Mouse (Mus musculus) lung, postnatal 25 days (tissue): ENCODE measurements around the gene Gm20388.
A peak's percentile ranks its signal among the peaks of the same experiment; 100 is the strongest.

ENCODE experiments used
- DNase-seq: peaks from one replicate; pipeline ENCODE4 v3.0.0; 2022; ENCODE audit warnings: low spot score

The Gm20388 gene

DNA sequence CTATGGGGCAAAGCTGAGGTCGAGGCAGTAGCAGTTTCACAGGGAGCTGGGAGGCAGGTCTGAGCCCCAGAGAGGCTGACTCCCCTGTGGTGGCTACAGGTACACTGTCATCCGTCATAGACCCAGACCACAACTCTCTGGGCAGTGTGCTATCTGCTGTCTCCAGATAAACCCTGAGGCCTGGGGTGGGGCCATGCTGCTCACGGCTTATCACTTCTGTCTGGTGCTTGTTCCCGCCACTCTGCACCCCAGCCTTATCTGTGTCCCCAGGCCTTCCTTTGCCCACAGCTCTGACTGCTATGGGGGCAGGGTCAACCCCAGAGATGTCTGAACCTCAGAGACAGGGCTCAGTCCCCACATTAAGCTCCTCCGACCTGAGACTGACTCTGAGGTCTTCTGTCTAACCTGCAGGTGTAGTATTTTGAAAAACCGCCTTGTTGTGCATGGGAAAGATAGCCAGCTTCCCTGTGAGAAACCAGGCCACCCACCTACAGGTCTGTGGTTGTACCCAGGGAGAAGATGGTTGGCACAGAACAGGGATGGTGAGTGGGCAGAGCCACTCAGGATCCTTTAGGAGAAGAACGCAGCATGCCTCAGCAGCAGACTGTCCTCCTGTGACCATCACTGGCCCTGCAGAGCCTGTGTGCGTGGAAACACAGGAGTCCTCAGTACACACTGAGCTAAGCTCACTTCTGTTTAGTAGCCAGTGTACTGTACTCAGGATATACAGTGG lies 461.2 kb downstream of the Gm20388 start:
- no peak for DNase-seq

DNA sequence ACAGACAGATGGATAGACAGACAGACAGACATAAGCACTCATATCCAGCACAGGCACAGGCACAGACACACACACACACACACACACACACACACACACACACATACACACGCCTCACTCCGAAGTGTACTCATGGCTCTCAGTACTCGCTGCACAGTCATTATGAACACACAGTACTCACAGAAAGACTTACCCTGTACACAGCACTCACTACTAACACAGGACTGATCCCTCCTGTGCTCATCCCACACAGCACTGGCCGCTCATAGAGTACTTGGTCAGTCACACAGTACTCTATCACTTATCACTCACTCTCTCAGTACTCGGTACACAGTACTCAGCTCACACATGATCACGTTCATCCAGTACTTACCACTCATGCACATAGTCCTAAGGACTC lies 462.0 kb downstream of the Gm20388 start:
- DNase-seq: no peak

DNA sequence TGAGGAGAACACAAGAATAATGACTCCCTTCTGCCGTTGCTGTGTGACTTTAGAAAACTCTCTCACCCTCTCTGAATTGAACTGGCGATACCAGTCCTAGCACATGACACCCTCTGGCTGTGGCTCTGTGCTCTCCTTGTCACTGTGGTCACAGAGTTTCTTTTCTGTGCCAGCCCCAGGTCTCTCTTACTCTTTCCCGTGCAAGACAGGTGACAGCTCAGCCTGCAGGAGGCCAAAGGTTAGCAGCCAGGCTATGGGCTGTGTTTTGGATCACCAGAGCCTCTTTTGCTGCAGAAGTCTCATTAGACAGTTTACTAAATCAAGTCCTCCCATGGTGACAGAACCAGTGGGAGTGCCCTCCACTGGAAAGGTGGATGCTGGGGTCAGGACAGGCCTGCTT lies 463.0 kb downstream of the Gm20388 start:
- DNase-seq: no peak

DNA sequence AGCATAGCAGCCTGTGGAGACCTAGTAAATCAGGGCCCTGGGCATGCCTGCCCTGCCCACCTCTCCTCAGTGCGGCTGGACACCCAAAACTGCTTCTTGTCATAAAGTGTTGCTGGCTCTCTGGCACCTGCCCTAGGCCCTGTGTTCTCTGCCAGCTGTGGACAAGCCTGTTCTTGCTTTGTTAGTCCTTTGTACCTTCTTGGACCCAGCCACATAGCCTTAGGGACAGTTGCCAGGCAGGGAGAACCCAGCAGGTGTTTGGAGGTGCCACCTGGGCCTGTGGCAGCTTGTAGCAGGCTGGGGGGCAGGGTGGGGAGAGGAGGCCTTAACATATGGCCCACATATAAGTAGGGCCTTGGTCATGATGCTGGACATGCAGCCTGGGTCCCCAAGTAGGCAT lies 463.4 kb downstream of the Gm20388 start:
- DNase-seq: no peak

DNA sequence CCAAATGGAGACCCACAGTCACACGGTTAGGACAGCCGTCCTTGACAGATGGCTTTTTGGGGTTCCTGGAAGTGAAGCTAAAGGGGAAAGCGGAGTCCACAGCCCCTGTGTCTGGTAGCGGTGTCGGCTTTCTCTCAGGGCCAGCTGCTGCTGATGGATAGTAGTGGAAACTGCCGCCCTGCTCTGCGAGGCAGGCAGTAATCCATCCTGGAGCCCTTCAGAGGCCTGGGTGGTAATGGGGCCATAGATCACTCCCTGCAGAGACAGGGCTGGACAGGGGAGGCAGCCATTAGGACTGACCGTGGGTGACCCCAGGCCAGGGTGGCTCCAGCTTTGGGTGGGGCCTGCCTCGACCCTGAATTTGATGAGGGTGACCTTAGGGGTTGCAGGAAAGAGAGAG lies 463.9 kb downstream of the Gm20388 start:
- no peak for DNase-seq

DNA sequence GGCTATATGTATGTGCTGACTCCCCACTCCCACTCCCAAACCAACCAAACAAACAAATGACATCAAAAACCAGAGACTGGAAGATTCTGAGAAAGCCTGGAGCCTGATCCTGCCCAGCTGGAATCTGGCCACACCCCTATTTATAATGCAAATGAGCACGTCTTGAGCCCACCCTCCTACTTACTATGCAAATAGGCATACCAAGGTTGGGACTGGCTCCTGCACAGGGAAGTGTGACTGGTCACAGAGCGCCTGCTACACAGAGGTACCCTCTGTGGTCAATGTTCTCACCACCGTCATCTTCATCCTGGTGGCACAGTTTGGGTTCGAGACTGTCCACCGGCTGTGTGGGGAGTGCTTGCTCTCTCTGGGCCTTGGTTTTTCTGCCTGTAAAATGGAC lies 464.5 kb downstream of the Gm20388 start:
- DNase-seq: peak; percentile 65

DNA sequence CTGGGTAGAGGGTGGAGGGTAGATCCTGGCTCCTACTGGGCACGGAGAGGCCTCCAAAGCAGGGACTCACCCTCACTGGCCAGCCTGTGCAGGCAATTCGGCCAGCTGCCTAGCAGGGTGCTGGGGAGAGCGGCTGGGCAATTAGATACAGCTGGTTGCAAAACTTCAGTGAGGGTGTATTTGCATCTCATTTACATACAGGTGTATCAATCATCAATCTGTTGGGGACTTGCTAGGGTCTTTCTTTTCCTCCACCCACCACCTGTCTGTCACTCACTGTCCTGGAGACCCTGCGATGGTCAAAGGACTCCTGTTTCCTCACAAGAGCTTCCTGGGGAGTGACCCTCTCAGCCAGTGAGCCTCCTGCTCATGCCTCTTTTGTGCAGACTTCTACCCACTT lies 465.6 kb downstream of the Gm20388 start:
- DNase-seq: no peak

DNA sequence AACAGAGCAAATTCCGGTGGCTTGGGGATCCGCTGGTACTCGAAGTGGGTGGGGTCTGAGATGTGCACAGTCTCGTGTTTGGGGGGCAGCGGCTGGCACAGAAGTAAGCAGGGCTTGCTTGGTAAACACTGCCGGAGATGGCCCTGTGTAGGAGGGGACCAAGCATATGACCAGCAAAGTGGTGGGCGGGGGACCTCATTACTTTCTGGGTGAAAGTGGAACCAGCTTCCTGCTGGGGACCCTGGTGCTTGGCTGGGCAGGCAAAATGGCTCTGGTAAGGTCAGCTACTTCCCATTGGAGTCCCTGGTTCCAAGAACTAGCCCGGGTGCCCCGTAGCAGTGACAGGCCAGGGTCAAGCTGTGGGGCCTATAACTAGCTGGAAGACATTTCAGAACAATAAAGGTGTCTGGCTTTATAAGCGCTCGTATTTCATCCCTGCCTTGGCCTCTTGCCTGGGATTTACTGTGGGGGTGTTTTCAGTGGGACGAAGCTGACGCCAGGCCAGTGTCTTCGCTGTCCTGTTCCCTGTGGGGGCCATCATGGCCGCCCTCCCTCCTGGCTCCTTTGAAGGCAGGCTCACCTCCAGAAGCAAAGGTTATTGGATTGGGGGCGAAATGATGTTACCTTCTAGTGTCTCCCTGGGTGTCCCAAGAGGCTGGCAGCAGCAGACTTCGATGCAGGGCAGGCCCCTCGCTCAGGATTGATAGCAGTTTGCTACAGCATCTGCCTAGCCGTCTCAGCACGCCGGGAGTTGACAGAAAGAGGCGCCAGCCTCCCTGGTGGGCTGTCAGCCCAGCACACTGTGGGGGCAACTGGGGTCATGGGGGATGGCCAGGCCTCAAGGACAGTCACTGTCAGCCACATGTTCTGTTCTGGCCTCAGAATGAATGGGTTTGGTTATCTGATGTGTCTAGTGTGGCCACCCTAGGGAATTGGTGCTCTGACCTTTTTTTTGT lies 466.5 kb downstream of the Gm20388 start:
- no peak for DNase-seq

DNA sequence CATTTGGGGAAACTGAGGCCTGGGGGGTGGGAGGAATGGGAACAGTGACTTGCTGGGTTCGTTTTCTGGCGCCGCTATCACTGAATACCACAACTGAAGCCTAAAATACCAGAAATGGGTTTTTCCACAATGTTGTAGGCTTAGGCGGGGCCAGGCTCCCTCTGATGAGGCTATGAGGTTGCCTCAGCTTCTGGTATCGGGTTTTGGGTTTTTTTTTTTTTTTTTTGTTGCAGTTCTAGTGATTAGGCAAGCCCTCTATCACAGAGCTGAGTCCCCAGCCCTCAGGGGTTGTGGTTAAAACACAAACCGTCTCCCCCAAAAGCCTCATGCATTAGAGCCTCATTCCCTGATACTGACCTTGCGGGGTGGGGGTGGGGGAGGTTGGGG lies 467.2 kb downstream of the Gm20388 start:
- DNase-seq: no peak

DNA sequence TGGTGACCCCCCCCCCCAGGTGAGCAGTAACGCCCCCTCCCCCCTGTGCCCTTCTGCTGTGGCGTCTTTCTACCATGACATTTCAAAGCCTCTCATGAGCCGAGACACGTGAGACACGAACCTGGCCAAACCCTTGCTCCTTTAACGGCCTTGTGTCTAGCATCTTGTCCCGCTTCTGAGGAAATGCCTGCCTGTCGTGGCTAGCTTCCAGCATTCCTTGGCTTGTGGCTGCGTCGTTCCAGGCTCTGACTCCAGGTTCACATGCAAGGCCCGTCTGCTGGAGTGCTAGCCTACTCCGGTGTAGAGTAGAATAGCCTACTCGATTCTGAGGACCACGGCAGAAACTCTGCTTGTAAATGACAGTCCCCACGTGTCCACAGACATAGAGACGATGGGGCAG lies 467.7 kb downstream of the Gm20388 start:
- peak; percentile 82 for DNase-seq

DNA sequence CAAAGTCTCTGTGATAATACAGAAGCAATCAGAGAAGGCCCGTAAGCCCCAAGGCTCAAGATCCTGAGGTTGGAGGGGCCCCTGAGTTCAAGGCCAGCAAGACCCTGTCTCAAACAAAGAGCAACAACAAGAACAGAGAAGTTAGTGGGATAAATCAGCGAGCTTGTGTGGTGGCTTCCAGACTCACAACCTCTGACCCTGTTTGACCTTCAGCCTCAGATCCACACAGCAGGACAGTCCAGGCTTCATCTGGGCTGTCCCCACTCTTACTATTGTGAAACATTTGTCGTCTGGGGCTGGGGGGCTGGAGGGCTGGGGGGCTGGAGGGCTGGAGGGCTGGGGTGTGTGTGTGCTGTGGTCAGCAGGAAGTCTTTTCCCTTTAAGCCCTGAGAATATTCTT lies 468.4 kb downstream of the Gm20388 start:
- no peak for DNase-seq

DNA sequence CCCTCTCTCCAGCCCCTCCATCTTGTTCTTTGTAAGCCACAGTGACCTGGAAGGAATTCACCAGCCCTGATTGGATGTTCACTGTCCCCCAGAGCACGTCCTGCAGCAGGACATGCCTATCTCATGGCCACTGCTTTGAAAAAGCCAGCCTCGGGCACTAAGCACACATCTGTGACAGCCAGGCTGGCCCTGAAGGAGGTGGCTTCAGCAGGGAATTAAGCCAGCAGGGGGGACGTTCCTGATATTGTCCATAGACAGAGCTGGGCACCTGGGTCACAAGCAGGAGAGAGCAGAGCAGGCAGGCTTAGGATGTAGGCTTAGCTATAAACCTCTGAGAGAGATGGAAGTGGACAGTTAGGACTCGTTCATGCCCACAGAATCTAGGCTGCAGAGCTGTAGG lies 471.2 kb downstream of the Gm20388 start:
- no peak for DNase-seq

DNA sequence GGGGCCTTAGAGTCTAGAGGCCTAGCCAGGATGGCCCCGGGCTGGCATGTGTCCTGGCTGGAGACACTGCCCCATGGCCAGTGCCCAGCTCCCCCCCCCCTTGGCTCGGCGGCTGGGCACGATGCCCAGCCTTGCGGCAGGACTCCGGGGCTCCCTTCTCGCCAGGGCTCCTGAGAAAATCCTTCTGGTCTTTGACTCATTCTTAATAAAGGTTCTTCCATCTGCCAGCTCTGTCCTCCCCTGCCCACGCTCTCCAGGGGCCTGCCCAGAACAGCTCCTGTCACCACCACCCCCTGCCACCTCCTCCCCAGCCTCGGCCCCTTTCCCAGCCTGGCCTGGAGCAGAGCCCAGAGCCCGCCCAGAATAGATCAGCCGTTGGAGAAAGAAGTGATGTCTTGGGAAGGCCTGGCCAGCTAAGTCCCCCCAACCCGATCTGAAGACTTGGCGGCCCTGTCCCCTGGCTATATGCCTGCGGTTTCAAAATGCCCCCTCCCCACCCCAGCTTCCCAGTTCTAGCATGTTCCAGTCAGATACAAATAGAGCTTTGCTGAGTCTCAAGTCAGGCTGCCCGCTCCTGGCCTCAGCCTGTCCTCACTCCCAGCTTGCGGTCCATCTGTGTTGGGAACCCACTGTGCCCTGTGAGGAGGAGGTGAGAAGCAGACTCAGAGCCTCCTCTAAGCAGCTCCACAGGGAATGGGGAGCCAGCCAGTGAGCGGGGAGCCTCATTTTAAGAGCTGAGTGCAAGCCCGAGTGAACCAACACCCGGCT lies 472.0 kb downstream of the Gm20388 start:
- DNase-seq: peak; percentile 80

DNA sequence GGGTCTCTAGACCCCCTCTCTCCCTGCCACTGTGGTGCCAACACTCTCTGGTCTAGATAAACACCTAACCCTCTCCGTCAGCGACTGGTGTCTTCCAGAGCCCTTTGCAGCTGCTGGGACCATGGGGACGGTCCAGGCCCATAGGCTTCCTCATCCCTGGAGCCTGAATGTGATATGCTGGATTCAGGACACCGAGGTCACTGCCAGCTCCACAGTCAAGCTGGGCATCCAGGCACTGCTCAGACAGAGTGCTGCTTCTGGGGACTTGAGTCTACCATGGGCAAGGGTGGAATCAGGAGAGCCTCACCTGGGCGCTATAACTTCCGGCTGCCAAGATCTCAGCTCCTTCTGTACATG lies 472.5 kb downstream of the Gm20388 start:
- DNase-seq: no peak

DNA sequence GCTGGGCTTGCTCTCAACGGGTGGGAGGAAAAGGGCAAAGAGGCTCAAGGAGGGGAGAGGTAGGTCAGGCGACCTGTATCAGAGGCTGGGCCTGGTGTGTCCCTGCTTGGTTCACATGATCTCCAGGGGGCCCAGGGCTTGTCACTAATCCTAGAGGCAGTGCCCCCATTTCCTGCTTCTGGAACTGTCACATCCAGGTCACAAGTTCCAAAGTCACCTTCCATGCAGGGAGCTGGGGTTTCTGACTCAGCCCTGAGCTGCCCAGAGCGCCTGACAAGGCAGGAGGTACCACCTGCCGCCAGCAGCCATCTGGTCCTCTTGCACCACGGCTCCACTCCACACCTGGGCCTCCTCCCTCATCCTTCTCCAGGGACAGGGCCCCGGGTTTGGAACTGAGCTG lies 473.1 kb downstream of the Gm20388 start:
- DNase-seq: no peak

DNA sequence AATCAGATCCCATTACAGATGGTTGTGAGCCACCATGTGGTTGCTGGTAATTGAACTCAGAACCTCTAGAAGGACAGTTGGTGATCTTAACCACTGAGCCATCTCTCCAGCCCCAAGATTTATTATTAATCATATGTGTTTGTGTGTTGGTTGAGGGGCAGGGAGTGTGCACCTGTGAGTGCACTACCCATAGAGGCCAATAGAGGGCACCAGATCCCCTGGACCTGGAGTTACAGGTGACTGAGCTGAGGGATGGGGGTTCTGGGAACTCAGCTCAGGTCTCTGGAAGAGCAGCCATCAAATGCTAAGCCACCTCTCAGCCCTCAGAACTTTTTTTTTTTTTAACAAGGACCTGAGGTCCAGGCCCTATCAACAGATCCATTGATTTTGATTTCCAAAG lies 474.1 kb downstream of the Gm20388 start:
- no peak for DNase-seq

DNA sequence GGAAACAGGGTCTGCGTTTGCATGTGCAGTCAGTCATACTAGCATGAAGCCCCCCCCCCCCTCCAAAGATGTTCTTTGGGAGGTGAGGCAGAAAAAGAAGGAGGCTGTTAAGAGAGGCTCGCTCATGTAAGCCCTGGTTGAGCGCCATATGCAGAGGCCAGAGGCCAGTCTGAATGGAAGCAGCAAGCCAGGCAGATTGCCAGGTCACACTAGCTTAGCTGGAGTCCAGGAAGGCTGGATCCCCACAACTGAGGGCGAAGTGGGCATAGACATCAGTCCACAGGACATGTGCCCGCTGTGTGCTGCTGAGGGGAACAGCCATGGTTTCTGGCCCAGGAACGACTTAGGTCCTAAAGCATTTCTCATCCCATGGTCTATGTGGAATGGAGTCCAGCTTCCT lies 477.6 kb downstream of the Gm20388 start:
- DNase-seq: no peak

DNA sequence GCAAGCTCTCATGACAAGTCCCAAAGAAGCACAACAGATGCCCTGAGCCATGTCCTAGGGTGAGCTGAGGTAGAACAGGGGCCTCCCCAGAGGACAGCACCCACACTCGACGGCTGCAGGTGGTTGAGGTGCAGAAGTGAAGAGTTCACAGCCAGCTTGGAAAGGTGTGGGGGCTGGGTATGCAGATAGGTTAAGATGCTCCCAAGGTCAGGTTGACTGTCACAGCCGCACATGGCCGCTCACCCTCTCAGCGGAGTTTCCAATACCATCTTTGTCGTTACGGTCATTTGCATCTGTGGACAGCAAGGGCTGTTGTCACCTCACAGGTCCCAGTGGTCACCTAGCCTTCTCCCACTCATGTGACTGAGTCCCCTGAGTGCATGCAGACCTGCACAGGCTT lies 480.0 kb downstream of the Gm20388 start:
- DNase-seq: no peak

DNA sequence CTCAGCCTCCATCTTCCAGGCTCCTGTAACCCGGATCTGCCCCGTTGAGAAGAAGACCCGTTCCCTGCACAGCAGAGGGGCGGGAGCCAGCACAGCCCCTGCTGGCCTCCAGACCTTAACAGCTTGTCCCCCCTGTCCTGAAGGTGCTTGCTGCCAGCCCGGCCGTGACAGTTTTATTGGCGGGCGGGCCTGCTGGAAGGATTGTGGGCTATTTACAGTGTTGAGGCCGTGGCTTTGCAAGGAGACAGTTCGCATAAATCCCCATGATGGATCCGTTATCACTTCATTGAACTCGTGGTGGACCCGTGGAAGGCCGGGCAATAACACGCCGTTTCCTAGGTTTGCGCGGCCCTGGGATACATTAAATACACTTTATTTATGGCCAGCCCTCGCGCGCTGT lies 481.2 kb downstream of the Gm20388 start:
- DNase-seq: no peak

DNA sequence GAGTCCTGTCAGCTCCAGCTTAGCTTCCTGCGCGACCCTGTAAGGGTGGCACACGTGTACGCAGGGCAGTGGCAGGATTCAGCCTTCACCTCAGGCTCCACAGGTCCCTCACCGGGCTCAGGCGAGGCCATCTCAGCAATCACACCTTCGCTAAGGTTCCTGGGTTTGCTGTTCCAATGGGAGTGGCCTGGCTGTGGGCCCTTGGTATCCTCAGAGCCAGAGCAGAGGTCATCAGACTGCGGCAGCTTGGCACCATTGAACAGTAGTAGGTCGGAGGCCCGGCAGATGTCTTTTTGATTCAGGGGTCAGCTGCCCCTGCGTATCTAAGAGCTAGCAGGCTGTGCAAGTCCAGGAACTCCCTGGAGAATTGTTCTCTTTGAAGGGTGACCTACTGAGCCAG lies 482.4 kb downstream of the Gm20388 start:
- no peak for DNase-seq

DNA sequence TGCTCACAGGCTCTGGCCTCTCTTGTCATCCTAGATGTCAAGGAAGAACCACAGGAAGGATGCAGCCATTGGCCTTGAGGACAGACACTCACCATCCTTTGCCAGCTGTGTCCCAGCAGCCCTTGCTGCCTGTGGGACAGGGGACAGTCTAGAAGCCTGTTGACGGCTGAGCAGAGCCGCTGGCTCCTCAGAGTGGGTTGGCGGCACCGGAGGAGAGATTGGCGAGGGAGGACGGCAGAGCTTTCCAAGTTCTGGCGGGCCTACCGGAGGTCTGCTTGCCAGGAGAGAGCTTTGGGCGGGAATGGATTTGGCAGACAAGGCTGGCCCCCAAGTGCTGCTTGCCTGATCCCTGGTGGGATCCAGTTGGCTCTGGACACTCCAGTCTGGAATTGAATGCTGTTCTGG lies 483.2 kb downstream of the Gm20388 start:
- DNase-seq: no peak

DNA sequence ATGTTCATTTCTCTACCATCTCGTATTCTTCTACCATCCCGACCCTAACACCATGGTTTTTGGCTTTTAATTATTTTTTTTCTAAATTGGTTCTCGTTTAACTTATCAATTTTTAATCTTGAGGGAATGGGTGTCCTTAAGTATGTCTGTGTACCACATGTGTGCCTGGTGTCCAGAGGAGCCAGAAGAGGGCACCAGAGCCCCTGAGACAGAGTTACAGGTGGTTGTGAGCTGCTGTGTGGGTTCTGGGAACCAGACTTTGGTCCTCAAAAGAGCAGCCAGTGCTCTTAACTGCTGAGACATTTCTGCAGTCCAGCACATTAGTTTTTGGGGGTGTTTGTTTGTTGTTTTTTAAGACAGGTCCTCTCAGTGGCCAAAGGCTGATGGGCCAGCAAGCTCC lies 485.3 kb downstream of the Gm20388 start:
- DNase-seq: no peak

DNA sequence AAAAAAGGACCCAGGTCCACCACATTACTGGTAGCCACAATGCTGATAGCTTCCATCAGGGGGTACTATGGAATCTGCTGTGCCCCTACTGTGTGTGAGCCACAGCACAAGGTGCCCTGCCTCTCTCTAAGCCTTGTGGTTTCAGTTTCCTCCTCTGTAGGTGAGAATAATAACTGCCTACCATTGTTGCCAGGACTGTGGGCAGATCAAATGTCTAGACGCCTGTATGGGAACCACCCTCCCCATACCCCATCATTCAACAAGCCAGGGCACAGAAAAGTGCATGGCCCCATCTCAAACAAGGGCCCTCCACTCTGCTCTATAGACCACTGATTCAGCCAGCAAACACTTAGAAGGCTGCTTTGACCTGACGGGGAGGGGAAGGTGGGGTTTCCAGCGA lies 486.1 kb downstream of the Gm20388 start:
- DNase-seq: peak; percentile 34
